Mouse (Mus musculus) liver, embryonic 13.5 days (tissue): ENCODE data around the gene Ahctf1. TPM values are rescaled to one million over a fixed set of nuclear protein-coding genes. Genes with fewer than 3 reads are reported as not detected.

Source experiments
- ATAC-seq: fragments of 200-750 bp; cut with Nextera tagmentation; 2 replicates; pipeline ENCODE4 v1.8.0; 2017; ENCODE audit warnings: low read depth, mild to moderate bottlenecking, moderate number of reproducible peaks, moderate library complexity
- DNase-seq: peaks from one replicate; pipeline ENCODE4 v3.0.0; 2022
- H3K27ac ChIP-seq: fragments of 300-500 bp; sonication (generic); 2 replicates; pipeline ENCODE4 v1.5.1; 2015; ENCODE audit warnings: moderate library complexity, mild to moderate bottlenecking, inconsistent platforms
- H3K27me3 ChIP-seq: fragments of 300-500 bp; sonication (generic); 2 replicates; pipeline ENCODE4 v1.6.1; 2015; ENCODE audit warnings: mild to moderate bottlenecking, inconsistent platforms
- H3K36me3 ChIP-seq: fragments of 300-500 bp; sonication (generic); 2 replicates; pipeline ENCODE4 v1.6.1; 2015; ENCODE audit warnings: mild to moderate bottlenecking, inconsistent platforms
- H3K4me1 ChIP-seq: fragments of 300-500 bp; sonication (generic); replicated peaks from 2 replicates; pipeline ENCODE4 v1.6.1; 2015; ENCODE audit warnings: inconsistent platforms
- H3K4me2 ChIP-seq: fragments of 300-500 bp; sonication (generic); 2 replicates; pipeline ENCODE4 v1.6.1; 2015; ENCODE audit warnings: inconsistent platforms, mild to moderate bottlenecking, moderate library complexity
- H3K4me3 ChIP-seq: fragments of 300-500 bp; sonication (generic); replicated peaks from 2 replicates; pipeline ENCODE4 v1.5.1; 2015; ENCODE audit warnings: mild to moderate bottlenecking, inconsistent platforms
- H3K9ac ChIP-seq: fragments of 300-500 bp; sonication (generic); 2 replicates; pipeline ENCODE4 v1.6.1; 2015; ENCODE audit warnings: mild to moderate bottlenecking, inconsistent platforms
- H3K9me3 ChIP-seq: fragments of 300-500 bp; sonication (generic); replicated peaks from 2 replicates; pipeline ENCODE4 v1.6.1; 2016; ENCODE audit warnings: inconsistent platforms
- WGBS: fragments of 180-500 bp; shearing (Covaris S2); methylation state at CpG from one replicate; pipeline ENCODE4 v1.1.7; 2015; ENCODE audit not compliant: insufficient replicate concordance; 5-methylcytosine and 5-hydroxymethylcytosine counted together
- polyA plus RNA-seq: library from polyadenylated mRNA; unstranded; fragments of >200 nt; fragmentation: Nextera tagmentation; extraction: Ambion mirVana; gene quantifications from 2 replicates; pipeline ENCODE4 v1.2.1, GENCODE M21; 2015

Ahctf1 gene
- 19.7 and 21.7 TPM in 2 replicates for polyA plus RNA-seq

GRCm38 (mm10) chr1:179803513-179804139 is at the start of gene Ahctf1:
Gene Ahctf1 (minus strand): TSS chr1:179803680.
- no peaks in the 10 kb centered on the region for H3K9me3 ChIP-seq
- peaks cover 16% of the 10 kb centered on the region for H3K36me3 ChIP-seq
- peak within 1 kb of the TSS; percentile 100 for H3K27ac ChIP-seq
- peak; percentile 93 for DNase-seq
- H3K4me3 ChIP-seq = peak within 1 kb of the TSS; percentile 95
- no peaks in the 10 kb centered on the region for H3K27me3 ChIP-seq
- H3K4me2 ChIP-seq = peak within 1 kb of the TSS; percentile 95
- WGBS = under 1% methylated on average over 56 of the region's 56 CpGs
- ATAC-seq = peak; percentile 92
- peaks cover 76% of the 10 kb centered on the region for H3K4me1 ChIP-seq
- peak within 1 kb of the TSS; percentile 99 for H3K9ac ChIP-seq

DNA sequence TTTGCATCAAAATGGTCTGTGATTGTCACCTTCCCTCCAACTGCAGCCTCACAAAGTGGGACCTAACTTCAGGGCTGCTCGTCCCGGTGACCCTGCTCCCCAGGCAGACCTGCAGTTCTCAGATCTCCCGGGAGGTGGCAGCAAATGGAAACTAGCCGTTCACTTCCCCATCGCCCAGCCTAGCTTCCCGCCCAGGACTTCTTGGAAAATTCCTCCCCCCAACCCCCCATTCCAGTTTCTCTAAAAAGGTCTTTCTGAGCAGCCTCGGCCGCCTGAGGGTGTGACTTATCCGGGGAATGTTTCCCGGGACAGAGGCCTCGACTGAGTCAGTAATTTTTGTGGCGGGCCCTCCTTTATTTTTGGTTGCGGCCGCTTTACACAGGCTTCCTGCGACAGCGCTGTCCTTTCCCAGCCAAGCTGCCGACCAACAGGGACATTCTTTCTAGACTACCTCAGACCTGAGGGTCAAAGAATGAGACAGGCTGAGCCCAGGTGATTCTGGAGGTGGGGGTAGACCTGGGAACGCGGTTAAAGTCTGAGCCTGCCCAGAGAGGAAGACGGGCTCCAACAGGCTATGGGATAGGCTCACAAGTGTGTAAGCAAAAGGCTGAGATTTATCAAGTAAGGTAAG is 44.4 kb upstream of the Ahctf1 start:
- WGBS = 10% methylated on average over 20 of the region's 20 CpGs
- DNase-seq (peak; percentile 68), ATAC-seq (peak; percentile 46; the same call in 1 of the 2 replicates)
- no peaks in the 10 kb centered on the region for H3K36me3 ChIP-seq
- peak overlapping the region; percentile 52 for H3K4me3 ChIP-seq
- H3K27me3 ChIP-seq = no peaks in the 10 kb centered on the region
- H3K9me3 ChIP-seq = no peaks in the 10 kb centered on the region
- peak overlapping the region; percentile 61 for H3K9ac ChIP-seq
- peaks cover 21% of the 10 kb centered on the region for H3K4me1 ChIP-seq
- H3K27ac ChIP-seq = 0 out of 2 replicates have a peak overlapping the region, but pooled peaks have one; percentile 11
- peak overlapping the region; percentile 68 for H3K4me2 ChIP-seq

GRCm38 (mm10) chr1:179847173-179847572 is 43.7 kb upstream of the Ahctf1 start:
- Histone ChIP-seq H3K27ac (no peak overlapping the region), H3K36me3 (no peaks in the 10 kb centered on the region), H3K4me2 (peak overlapping the region; percentile 68), H3K4me3 (no peak overlapping the region), H3K9me3 (no peaks in the 10 kb centered on the region), H3K9ac (peak overlapping the region; percentile 61; the same call in 1 of the 2 replicates), H3K27me3 (no peaks in the 10 kb centered on the region), H3K4me1 (peaks cover 21% of the 10 kb centered on the region)
- 42% methylated on average over 7 of the region's 7 CpGs for WGBS
- DNase-seq = no peak
- ATAC-seq = no peak

DNA sequence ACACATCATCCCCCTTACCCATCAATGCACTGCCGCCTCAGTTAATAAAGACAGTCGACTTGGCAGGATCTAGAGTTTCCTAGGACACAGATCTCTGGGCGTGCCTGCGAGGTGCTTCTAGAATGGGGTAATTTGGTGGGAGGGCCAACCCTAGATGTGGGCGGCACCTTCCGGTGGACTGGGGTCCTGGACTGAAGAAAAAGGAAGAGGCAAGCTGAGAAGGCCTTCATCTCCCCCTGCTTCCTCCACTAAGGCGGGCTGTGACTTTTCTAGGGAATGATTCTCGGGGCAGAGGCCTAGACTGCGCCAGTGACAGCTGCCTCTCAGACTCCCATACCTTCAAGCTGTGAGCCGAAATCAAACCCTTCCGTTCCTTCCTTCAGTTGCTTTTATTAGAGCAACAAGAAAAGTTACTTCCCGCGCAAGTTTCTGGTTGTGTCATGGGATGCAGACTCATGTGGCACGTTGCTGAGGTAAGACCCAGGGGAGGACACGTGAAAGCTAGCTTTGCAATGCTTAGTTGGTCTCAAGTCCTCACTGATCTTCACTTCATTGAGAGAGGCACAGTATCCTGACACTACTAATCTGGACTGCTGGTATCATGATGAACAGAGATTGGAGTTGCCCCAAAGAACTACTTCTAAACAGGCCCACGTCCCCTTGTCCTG is 42.5 kb upstream of the Ahctf1 start:
- DNase-seq (no peak), ATAC-seq (no peak)
- no peaks in the 10 kb centered on the region for H3K9me3 ChIP-seq
- no peak overlapping the region for H3K4me3 ChIP-seq
- WGBS = 73% methylated on average over 16 of the region's 16 CpGs
- no peaks in the 10 kb centered on the region for H3K27me3 ChIP-seq
- no peak overlapping the region for H3K9ac ChIP-seq
- no peak overlapping the region for H3K4me2 ChIP-seq
- H3K4me1 ChIP-seq = peaks cover 21% of the 10 kb centered on the region
- H3K36me3 ChIP-seq = no peaks in the 10 kb centered on the region
- H3K27ac ChIP-seq = no peak overlapping the region

DNA sequence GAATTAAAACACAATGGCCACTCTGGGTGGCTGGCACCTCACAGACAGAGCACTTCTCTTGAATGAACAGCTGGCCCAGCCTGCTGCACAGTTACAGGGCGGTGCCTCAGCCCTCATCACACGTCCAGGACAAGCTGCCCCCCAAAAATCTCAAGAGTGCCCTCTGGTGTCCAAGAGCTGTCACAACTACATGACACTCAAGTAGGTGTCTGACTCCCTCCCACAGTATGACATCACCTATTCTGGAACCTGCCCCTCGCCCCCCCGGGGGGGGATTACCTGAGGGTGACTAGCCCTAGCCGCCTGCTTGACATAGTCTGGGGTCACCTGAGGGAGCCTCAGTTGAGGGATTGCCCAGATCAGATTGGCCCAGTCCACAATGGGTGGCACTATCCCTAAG is 41.4 kb upstream of the Ahctf1 start:
- H3K4me3 ChIP-seq = no peak overlapping the region
- H3K9ac ChIP-seq = no peak overlapping the region
- no peaks in the 10 kb centered on the region for H3K27me3 ChIP-seq
- DNase-seq = peak; percentile 67
- no peaks in the 10 kb centered on the region for H3K9me3 ChIP-seq
- peak; percentile 86 for ATAC-seq
- no peaks in the 10 kb centered on the region for H3K36me3 ChIP-seq
- peaks cover 21% of the 10 kb centered on the region for H3K4me1 ChIP-seq
- H3K27ac ChIP-seq = no peak overlapping the region
- WGBS = 8% methylated on average over 5 of the region's 5 CpGs
- H3K4me2 ChIP-seq = no peak overlapping the region

GRCm38 (mm10) chr1:179843981-179844380 is 40.5 kb upstream of the Ahctf1 start:
- H3K4me3 ChIP-seq = no peak overlapping the region
- H3K4me1 ChIP-seq = peaks cover 21% of the 10 kb centered on the region
- H3K9ac ChIP-seq = no peak overlapping the region
- DNase-seq (no peak), ATAC-seq (no peak)
- H3K9me3 ChIP-seq = no peaks in the 10 kb centered on the region
- no peak overlapping the region for H3K27ac ChIP-seq
- WGBS = 62% methylated on average over 3 of the region's 3 CpGs
- H3K27me3 ChIP-seq = no peaks in the 10 kb centered on the region
- H3K36me3 ChIP-seq = no peaks in the 10 kb centered on the region
- no peak overlapping the region for H3K4me2 ChIP-seq

DNA sequence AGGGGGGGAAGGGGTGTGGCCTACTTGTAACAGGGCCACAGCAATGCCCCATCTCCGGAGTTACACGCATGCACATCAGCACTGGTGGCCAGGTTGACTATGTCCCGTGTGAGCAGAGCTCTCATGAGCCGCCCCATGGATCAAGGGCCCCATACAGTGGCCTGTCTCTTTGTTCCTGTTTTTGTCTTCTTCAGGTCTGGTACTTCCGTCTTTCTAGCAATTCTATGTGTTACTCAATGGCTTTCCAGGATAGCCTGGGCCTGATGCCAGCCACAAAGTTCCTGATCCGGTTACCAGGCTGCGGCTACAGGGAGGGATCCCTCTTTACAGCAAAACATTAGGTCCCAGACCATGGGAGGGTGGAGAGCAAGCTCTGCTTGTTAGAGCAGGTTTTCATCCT is 39.1 kb upstream of the Ahctf1 start:
- Histone ChIP-seq H3K27ac (no peak overlapping the region), H3K36me3 (no peaks in the 10 kb centered on the region), H3K4me1 (peaks cover 10% of the 10 kb centered on the region), H3K4me3 (no peak overlapping the region), H3K27me3 (no peaks in the 10 kb centered on the region), H3K9ac (no peak overlapping the region), H3K4me2 (no peak overlapping the region), H3K9me3 (no peaks in the 10 kb centered on the region)
- 63% methylated on average over 7 of the region's 7 CpGs for WGBS
- DNase-seq (no peak), ATAC-seq (no peak)

- H3K4me2 ChIP-seq = no peak overlapping the region
- H3K4me3 ChIP-seq = no peak overlapping the region
- peak overlapping the region; percentile 15 for H3K27ac ChIP-seq
- peak; percentile 55 for ATAC-seq
- H3K4me1 ChIP-seq = peaks cover 31% of the 10 kb centered on the region
- no peak for DNase-seq
- WGBS = 53% methylated on average over 7 of the region's 7 CpGs
- 0 out of 2 replicates have a peak, but pooled peaks cover 3% of the 10 kb centered on the region for H3K36me3 ChIP-seq
- H3K9ac ChIP-seq = no peak overlapping the region
- no peaks in the 10 kb centered on the region for H3K27me3 ChIP-seq
- no peaks in the 10 kb centered on the region; the same call in 1 of the 2 replicates for H3K9me3 ChIP-seq
Measured at GRCm38 (mm10) chr1:179836426-179837404, 33.2 kb upstream of the Ahctf1 start.

GRCm38 (mm10) chr1:179835753-179836425 is 32.4 kb upstream of the Ahctf1 start:
- ATAC-seq = peak; percentile 21; the same call in 1 of the 2 replicates
- no peak overlapping the region for H3K4me2 ChIP-seq
- H3K9ac ChIP-seq = no peak overlapping the region
- no peak for DNase-seq
- H3K4me1 ChIP-seq = peaks cover 36% of the 10 kb centered on the region
- H3K9me3 ChIP-seq = no peaks in the 10 kb centered on the region; the same call in 1 of the 2 replicates
- no peak overlapping the region for H3K4me3 ChIP-seq
- peak overlapping the region; percentile 54; the same call in 1 of the 2 replicates for H3K27ac ChIP-seq
- 24% methylated on average over 1 of the region's 1 CpGs for WGBS
- H3K27me3 ChIP-seq = no peaks in the 10 kb centered on the region
- 0 out of 2 replicates have a peak, but pooled peaks cover 3% of the 10 kb centered on the region for H3K36me3 ChIP-seq

GRCm38 (mm10) chr1:179833596-179833995 is 30.1 kb upstream of the Ahctf1 start:
- H3K4me3 ChIP-seq = no peak overlapping the region
- DNase-seq = no peak
- 0 out of 2 replicates have a peak, but pooled peaks cover 3% of the 10 kb centered on the region for H3K36me3 ChIP-seq
- H3K4me1 ChIP-seq = peaks cover 36% of the 10 kb centered on the region
- no peak for ATAC-seq
- no peak overlapping the region for H3K27ac ChIP-seq
- no peaks in the 10 kb centered on the region; the same call in 1 of the 2 replicates for H3K9me3 ChIP-seq
- no peak overlapping the region for H3K9ac ChIP-seq
- no peak overlapping the region for H3K4me2 ChIP-seq
- 60% methylated on average over 1 of the region's 1 CpGs for WGBS
- no peaks in the 10 kb centered on the region for H3K27me3 ChIP-seq
